Mouse (Mus musculus) heart, embryonic 15.5 days (tissue): Measurements from ENCODE around the gene Ptrh1. TPM values are rescaled to one million over a fixed set of nuclear protein-coding genes. Genes with fewer than 3 reads are reported as not detected.

ENCODE experiments used
- ATAC-seq: fragments of 200-750 bp; cut with Nextera tagmentation; replicated peaks from 2 replicates; pipeline ENCODE4 v1.8.0; 2017; ENCODE audit warnings: low read depth, moderate TSS enrichment; ENCODE audit not compliant: insufficient number of reproducible peaks, insufficient read depth, low FRiP score
- H3K27ac ChIP-seq: fragments of 300-500 bp; sonication (generic); 2 replicates; pipeline ENCODE4 v1.5.1; 2015; ENCODE audit warnings: mild to moderate bottlenecking, inconsistent platforms
- H3K27me3 ChIP-seq: fragments of 300-500 bp; sonication (generic); 2 replicates; pipeline ENCODE4 v1.6.1; 2015; ENCODE audit warnings: inconsistent platforms
- H3K36me3 ChIP-seq: fragments of 300-500 bp; sonication (generic); 2 replicates; pipeline ENCODE4 v1.6.1; 2015; ENCODE audit warnings: mild to moderate bottlenecking, inconsistent platforms
- H3K4me1 ChIP-seq: fragments of 300-500 bp; sonication (generic); replicated peaks from 2 replicates; pipeline ENCODE4 v1.6.1; 2015; ENCODE audit warnings: inconsistent platforms
- H3K4me2 ChIP-seq: fragments of 300-500 bp; sonication (generic); 2 replicates; pipeline ENCODE4 v1.6.1; 2015; ENCODE audit warnings: inconsistent platforms, mild to moderate bottlenecking, moderate library complexity
- H3K4me3 ChIP-seq: fragments of 300-500 bp; sonication (generic); 2 replicates; pipeline ENCODE4 v1.5.1; 2015; ENCODE audit warnings: mild to moderate bottlenecking, inconsistent platforms
- H3K9ac ChIP-seq: fragments of 300-500 bp; sonication (generic); 2 replicates; pipeline ENCODE4 v1.6.1; 2015; ENCODE audit warnings: mild to moderate bottlenecking, inconsistent platforms
- H3K9me3 ChIP-seq: fragments of 300-500 bp; sonication (generic); replicated peaks from 2 replicates; pipeline ENCODE4 v1.6.1; 2016; ENCODE audit warnings: inconsistent platforms
- WGBS: fragments of 180-500 bp; shearing (Covaris S2); methylation state at CpG from one replicate; pipeline ENCODE4 v1.1.7; 2015; ENCODE audit warnings: mixed read lengths; 5-methylcytosine and 5-hydroxymethylcytosine counted together
- polyA plus RNA-seq: library from polyadenylated mRNA; unstranded; fragments of >200 nt; fragmentation: Nextera tagmentation; extraction: Ambion mirVana; gene quantifications from 2 replicates; pipeline ENCODE4 v1.2.1, GENCODE M21; 2015

Ptrh1 gene
- polyA plus RNA-seq, 1 experiment from 2014 or later: 3.0 TPM

- no peak overlapping the region for H3K4me2 ChIP-seq
- H3K4me3 ChIP-seq: no peak overlapping the region
- H3K27ac ChIP-seq: no peak overlapping the region
- no peak overlapping the region for H3K9ac ChIP-seq
- WGBS: 60% methylated on average over 4 of the region's 4 CpGs
- peaks cover 42% of the 10 kb centered on the region for H3K4me1 ChIP-seq
- no peaks in the 10 kb centered on the region for H3K36me3 ChIP-seq
- peaks cover 36% of the 10 kb centered on the region for H3K27me3 ChIP-seq
- no peak for ATAC-seq
- no peaks in the 10 kb centered on the region for H3K9me3 ChIP-seq
Measured at GRCm38 (mm10) chr2:32739311-32739710, 36.3 kb upstream of the Ptrh1 start.

GRCm38 (mm10) chr2:32740916-32741272 is 34.7 kb upstream of the Ptrh1 start, which contains the start of gene 6330409D20Rik:
Gene 6330409D20Rik (minus strand): TSS chr2:32741016.
- H3K27me3 ChIP-seq: peaks cover 36% of the 10 kb centered on the region

GRCm38 (mm10) chr2:32741273-32742172 is 34.1 kb upstream of the Ptrh1 start:
- Histone ChIP-seq H3K36me3 (peaks cover 4% of the 10 kb centered on the region; the same call in 1 of the 2 replicates), H3K27me3 (peaks cover 36% of the 10 kb centered on the region), H3K4me1 (peaks cover 23% of the 10 kb centered on the region), H3K4me2 (peak overlapping the region; percentile 69), H3K4me3 (peak overlapping the region; percentile 48), H3K9me3 (no peaks in the 10 kb centered on the region), H3K27ac (no peak overlapping the region), H3K9ac (peak overlapping the region; percentile 41; the same call in 1 of the 2 replicates)
- ATAC-seq: peak; percentile 48; the same call in 1 of the 2 replicates
- WGBS: 11% methylated on average over 44 of the region's 58 CpGs

More at GRCm38 (mm10) chr2:32740916-32741272, 34.7 kb upstream of the Ptrh1 start, which contains the start of gene 6330409D20Rik:
- no peak; the same call in 1 of the 2 replicates for ATAC-seq
- 12% methylated on average over 11 of the region's 11 CpGs for WGBS
- Histone ChIP-seq H3K9ac (peak within 1 kb of the TSS; percentile 41; the same call in 1 of the 2 replicates), H3K36me3 (peaks cover under 1% of the 10 kb centered on the region; the same call in 1 of the 2 replicates), H3K9me3 (no peaks in the 10 kb centered on the region), H3K4me3 (peak within 1 kb of the TSS; percentile 48), H3K27ac (no peak within 1 kb of the TSS), H3K4me1 (peaks cover 28% of the 10 kb centered on the region), H3K4me2 (peak within 1 kb of the TSS; percentile 69)

- Histone ChIP-seq H3K9ac (no peak overlapping the region), H3K9me3 (no peaks in the 10 kb centered on the region), H3K4me2 (peak overlapping the region; percentile 69), H3K4me3 (peak overlapping the region; percentile 48; the same call in 1 of the 2 replicates), H3K36me3 (peaks cover 7% of the 10 kb centered on the region; the same call in 1 of the 2 replicates), H3K4me1 (peaks cover 21% of the 10 kb centered on the region), H3K27me3 (peaks cover 36% of the 10 kb centered on the region), H3K27ac (no peak overlapping the region)
- ATAC-seq: no peak
- 33% methylated on average over 18 of the region's 18 CpGs for WGBS
Measured at GRCm38 (mm10) chr2:32742173-32742531, 33.4 kb upstream of the Ptrh1 start.

GRCm38 (mm10) chr2:32744272-32744982 is 31.2 kb upstream of the Ptrh1 start:
- WGBS: 64% methylated on average over 15 of the region's 15 CpGs
- Histone ChIP-seq H3K4me3 (no peak overlapping the region), H3K9ac (no peak overlapping the region), H3K36me3 (peaks cover 11% of the 10 kb centered on the region; the same call in 1 of the 2 replicates), H3K27ac (no peak overlapping the region), H3K9me3 (no peaks in the 10 kb centered on the region), H3K27me3 (peaks cover 36% of the 10 kb centered on the region), H3K4me1 (peaks cover 18% of the 10 kb centered on the region), H3K4me2 (no peak overlapping the region)
- no peak for ATAC-seq

GRCm38 (mm10) chr2:32749082-32749481 is 26.5 kb upstream of the Ptrh1 start:
- Histone ChIP-seq H3K9ac (no peak overlapping the region), H3K36me3 (peaks cover 26% of the 10 kb centered on the region; the same call in 1 of the 2 replicates)

GRCm38 (mm10) chr2:32750199-32750598 is 25.4 kb upstream of the Ptrh1 start:
- Histone ChIP-seq H3K9ac (no peak overlapping the region), H3K4me3 (no peak overlapping the region), H3K4me2 (no peak overlapping the region), H3K27me3 (no peaks in the 10 kb centered on the region), H3K27ac (no peak overlapping the region), H3K36me3 (peaks cover 32% of the 10 kb centered on the region; the same call in 1 of the 2 replicates), H3K4me1 (peaks cover 9% of the 10 kb centered on the region; the same call in 1 of the 2 replicates), H3K9me3 (no peaks in the 10 kb centered on the region)
- no peak for ATAC-seq
- 77% methylated on average over 7 of the region's 7 CpGs for WGBS

More at GRCm38 (mm10) chr2:32749082-32749481, 26.5 kb upstream of the Ptrh1 start:
- Histone ChIP-seq H3K9me3 (no peaks in the 10 kb centered on the region), H3K4me2 (no peak overlapping the region), H3K27me3 (no peaks in the 10 kb centered on the region), H3K4me1 (peaks cover 9% of the 10 kb centered on the region; the same call in 1 of the 2 replicates), H3K27ac (no peak overlapping the region), H3K4me3 (no peak overlapping the region)
- no peak for ATAC-seq
- 73% methylated on average over 16 of the region's 16 CpGs for WGBS

GRCm38 (mm10) chr2:32750887-32751664 is 24.5 kb upstream of the Ptrh1 start:
- peak overlapping the region; percentile 65 for H3K4me2 ChIP-seq
- peak; percentile 86 for ATAC-seq
- 27% methylated on average over 31 of the region's 31 CpGs for WGBS
- peaks cover 9% of the 10 kb centered on the region; the same call in 1 of the 2 replicates for H3K4me1 ChIP-seq
- H3K9ac ChIP-seq: peak overlapping the region; percentile 24
- H3K9me3 ChIP-seq: no peaks in the 10 kb centered on the region
- H3K27ac ChIP-seq: peak overlapping the region; percentile 32; the same call in 1 of the 2 replicates
- H3K27me3 ChIP-seq: no peaks in the 10 kb centered on the region
- H3K36me3 ChIP-seq: peaks cover 29% of the 10 kb centered on the region; the same call in 1 of the 2 replicates
- H3K4me3 ChIP-seq: peak overlapping the region; percentile 47

GRCm38 (mm10) chr2:32751665-32752033 is 23.9 kb upstream of the Ptrh1 start:
- no peaks in the 10 kb centered on the region for H3K9me3 ChIP-seq
- H3K9ac ChIP-seq: peak overlapping the region; percentile 24
- no peaks in the 10 kb centered on the region for H3K27me3 ChIP-seq
- H3K4me3 ChIP-seq: peak overlapping the region; percentile 47
- 30% methylated on average over 9 of the region's 10 CpGs for WGBS
- H3K4me1 ChIP-seq: peaks cover 9% of the 10 kb centered on the region; the same call in 1 of the 2 replicates
- H3K36me3 ChIP-seq: peaks cover 28% of the 10 kb centered on the region; the same call in 1 of the 2 replicates
- peak overlapping the region; percentile 65 for H3K4me2 ChIP-seq
- no peak for ATAC-seq
- H3K27ac ChIP-seq: peak overlapping the region; percentile 32; the same call in 1 of the 2 replicates

GRCm38 (mm10) chr2:32752181-32752580 is 23.4 kb upstream of the Ptrh1 start:
- Histone ChIP-seq H3K4me3 (peak overlapping the region; percentile 47), H3K9me3 (no peaks in the 10 kb centered on the region), H3K4me1 (peaks cover 9% of the 10 kb centered on the region; the same call in 1 of the 2 replicates), H3K4me2 (peak overlapping the region; percentile 65; the same call in 1 of the 2 replicates), H3K27me3 (no peaks in the 10 kb centered on the region), H3K9ac (no peak overlapping the region), H3K27ac (no peak overlapping the region), H3K36me3 (peaks cover 24% of the 10 kb centered on the region; the same call in 1 of the 2 replicates)
- no peak for ATAC-seq
- WGBS: 67% methylated on average over 10 of the region's 10 CpGs
